Mouse (Mus musculus) central nervous system, embryonic 18 days (tissue): ENCODE measurements around the gene Olfr1510. TPM values are rescaled to one million over a fixed set of nuclear protein-coding genes. Genes with fewer than 3 reads are reported as not detected.

ENCODE experiments used
- polyA plus RNA-seq: library from polyadenylated mRNA; depleted of rRNA; stranded (reverse); fragments of >200 nt; gene quantifications from 2 replicates; pipeline ENCODE4 v1.2.3, GENCODE M21; 2012; rRNA removed

The Olfr1510 gene
- not detected in 2 replicates for polyA plus RNA-seq

DNA sequence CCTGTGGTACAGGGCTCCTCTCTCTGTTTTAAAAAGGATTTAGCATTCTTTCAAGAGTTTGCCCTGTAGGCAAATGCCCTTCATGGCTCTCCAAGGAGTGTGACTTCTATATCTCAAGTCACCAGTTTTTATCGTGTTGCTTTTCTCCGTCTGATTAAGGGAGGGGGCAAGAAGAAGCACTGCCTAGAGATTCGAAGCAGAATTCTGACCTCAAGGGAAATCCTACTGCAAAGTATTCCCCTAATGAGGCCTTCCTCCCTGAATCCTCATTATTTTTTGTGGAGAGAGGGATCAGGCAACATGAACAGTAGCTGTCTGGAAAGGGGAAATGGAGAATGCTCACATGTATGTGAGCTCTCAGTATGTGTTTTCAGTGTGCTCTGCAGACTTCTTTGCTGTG is at the start of gene Olfr1510:
Gene Olfr1510, minus strand, starts transcription at position 101 of the 400 bp plus-strand sequence.

DNA sequence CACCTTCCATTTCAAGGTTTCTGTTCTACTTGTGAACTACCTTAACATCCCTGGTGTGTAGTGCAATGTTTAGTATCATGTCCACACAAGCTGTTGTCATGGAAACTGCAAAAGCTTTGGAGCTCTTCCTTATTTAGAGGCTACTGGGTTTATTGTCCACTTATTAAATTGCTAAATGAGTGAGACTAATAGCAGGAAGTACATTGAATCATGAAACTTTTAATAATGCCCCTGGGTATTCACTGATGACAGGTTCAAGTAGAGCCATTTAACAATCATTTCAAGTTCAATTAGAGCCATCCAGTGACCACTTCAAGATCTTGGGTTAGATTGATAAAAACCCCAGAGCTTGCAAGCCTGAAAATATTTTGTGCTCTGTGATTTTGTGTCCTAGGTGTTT is 28.5 kb upstream of the Olfr1510 start, which contains the start of gene Olfr1509:
Gene Olfr1509, plus strand, starts transcription at position 301 of the 400 bp plus-strand sequence.

DNA sequence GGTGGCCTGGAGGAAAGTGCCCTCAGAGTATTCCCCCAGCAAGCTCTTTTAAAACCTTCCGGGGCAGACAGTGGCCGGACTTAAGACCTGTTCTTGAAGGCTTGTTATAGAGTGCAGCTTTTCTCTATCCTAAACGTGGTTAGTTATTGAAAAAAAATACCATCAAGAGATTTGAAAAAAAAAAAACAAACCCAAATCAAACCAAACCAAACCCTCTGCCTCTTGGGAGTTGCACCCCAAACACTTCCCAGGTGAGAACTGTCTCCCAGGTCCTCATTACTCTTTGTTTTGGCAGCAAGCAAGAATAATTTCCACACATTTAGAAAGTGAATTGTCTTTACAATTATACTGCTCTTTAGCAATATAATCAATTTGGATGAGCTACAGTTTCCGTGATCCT is 16.9 kb downstream of the Olfr1510 start, which contains the start of gene Olfr1511:
Gene Olfr1511, minus strand, starts transcription at position 101 of the 400 bp plus-strand sequence.

DNA sequence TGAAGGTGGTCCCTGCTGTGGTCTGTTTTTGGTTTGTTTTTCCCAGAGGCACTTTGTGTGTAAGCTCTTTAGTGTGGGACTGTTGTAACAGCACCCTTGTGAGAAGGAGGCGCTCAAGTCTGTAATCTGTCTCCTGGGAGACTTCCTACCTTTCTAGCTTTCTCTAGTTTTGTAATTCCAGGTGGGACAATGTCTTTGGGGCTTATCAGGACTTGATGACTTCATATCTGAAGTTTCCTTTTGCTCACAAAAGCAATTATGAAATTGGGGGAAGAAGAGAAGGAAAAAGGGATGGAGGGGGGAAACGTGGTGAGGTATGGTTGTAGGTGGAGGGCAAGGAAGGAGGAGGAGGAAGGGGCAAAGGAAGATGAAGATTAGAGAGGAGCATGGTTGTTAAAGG is 35.1 kb downstream of the Olfr1510 start, which contains the start of gene Olfr1512:
Gene Olfr1512, minus strand, starts transcription at position 101 of the 400 bp plus-strand sequence.

Other genes starting within 250 kb of the Olfr1510 start
- 29.1 and 29.4 TPM in 2 replicates for gene Supt16, start 217.0 kb downstream of the Olfr1510 start, polyA plus RNA-seq
- 53.7 and 56.0 TPM in 2 replicates for gene Chd8, start 156.6 kb downstream of the Olfr1510 start, polyA plus RNA-seq
- gene Tox4, start 135.2 kb downstream of the Olfr1510 start, polyA plus RNA-seq: 42.1 and 45.0 TPM in 2 replicates
- gene Rab2b, start 134.8 kb downstream of the Olfr1510 start, polyA plus RNA-seq: 50.3 and 51.5 TPM in 2 replicates
- 41.3 and 41.4 TPM in 2 replicates for gene Mettl3, start 109.2 kb downstream of the Olfr1510 start, polyA plus RNA-seq
- gene Sall2, start 85.6 kb downstream of the Olfr1510 start, polyA plus RNA-seq: 39.7 and 42.2 TPM in 2 replicates
- gene Olfr1513, start 58.0 kb downstream of the Olfr1510 start, polyA plus RNA-seq: not detected in 2 replicates
- not detected in 2 replicates for gene Olfr1512, start 35.2 kb downstream of the Olfr1510 start, polyA plus RNA-seq
- gene Olfr1511, start 17.0 kb downstream of the Olfr1510 start, polyA plus RNA-seq: not detected in 2 replicates
- not detected in 2 replicates for gene Olfr1509, start 28.6 kb upstream of the Olfr1510 start, polyA plus RNA-seq
- gene Olfr1508, start 53.1 kb upstream of the Olfr1510 start, polyA plus RNA-seq: not detected in 2 replicates
- 0.04 TPM in 1 of 2 replicates, not detected in the other for gene Olfr1507, start 81.4 kb upstream of the Olfr1510 start, polyA plus RNA-seq